Mouse (Mus musculus) heart, adult 2 months (tissue): ENCODE measurements at regions not wholly inside any gene's neighbourhood (a gene's known extent, or its start where the extent isn't known, plus 50 kb on each side); places are given as distances from the start of the nearest gene placed in this dataset.

ENCODE experiments used
- CTCF ChIP-seq: fragments of 200-600 bp; IDR thresholded peaks from 2 replicates; pipeline ENCODE4 v1.8.1; 2022; ENCODE audit warnings: antibody characterized with exemption, mild to moderate bottlenecking, moderate library complexity
- EP300 ChIP-seq: fragments of 200-500 bp; IDR thresholded peaks from 2 replicates; pipeline ENCODE4 v1.6.1; 2011; ENCODE audit warnings: low read depth, low read length, control low read depth; ENCODE audit not compliant: insufficient read depth

DNA sequence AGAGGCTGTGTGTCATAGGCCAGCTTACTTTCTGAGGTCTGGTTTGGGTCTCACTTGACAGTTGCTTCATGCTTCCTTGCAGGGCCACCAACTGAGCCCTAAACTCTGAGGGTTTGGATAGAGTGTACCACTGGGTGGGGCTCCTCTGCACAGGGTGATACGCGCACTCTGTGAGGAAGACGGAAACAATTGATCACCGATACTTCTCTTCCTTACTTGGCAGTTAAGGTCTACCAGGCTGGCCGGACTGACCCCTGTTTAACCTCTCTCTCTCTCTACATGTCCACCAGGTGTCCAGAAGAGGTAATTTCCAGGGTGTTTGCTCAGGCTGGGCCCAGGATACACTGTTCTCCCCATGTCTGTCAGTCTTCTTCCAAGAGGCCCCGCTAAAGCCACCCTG is 63.6 kb upstream of the Bod1 start:
- TF ChIP-seq EP300, result no peak
- no peak for TF ChIP-seq CTCF
